Mouse (Mus musculus) hindbrain, embryonic 10.5 days (tissue): ENCODE results near the gene Lingo1. TPM values are rescaled to one million over a fixed set of nuclear protein-coding genes. Genes with fewer than 3 reads are reported as not detected.
A peak's percentile ranks its signal among the peaks of the same experiment; 100 is the strongest.

Source experiments
- DNase-seq: peaks from one replicate; pipeline ENCODE4 v3.0.0-alpha.2; 2017; ENCODE audit warnings: low spot score
- H3K27ac ChIP-seq: fragments of 300-500 bp; sonication (generic); 2 replicates; pipeline ENCODE4 v1.5.1; 2016; ENCODE audit warnings: mild to moderate bottlenecking, moderate library complexity
- H3K27me3 ChIP-seq: fragments of 300-500 bp; sonication (generic); 2 replicates; pipeline ENCODE4 v1.6.1; 2016; ENCODE audit warnings: mild to moderate bottlenecking; ENCODE audit not compliant: poor library complexity, insufficient read depth, severe bottlenecking
- H3K36me3 ChIP-seq: fragments of 300-500 bp; sonication (generic); 2 replicates; pipeline ENCODE4 v1.6.1; 2016; ENCODE audit warnings: mild to moderate bottlenecking, moderate library complexity
- H3K4me1 ChIP-seq: fragments of 300-500 bp; sonication (generic); replicated peaks from 2 replicates; pipeline ENCODE4 v1.6.1; 2016; ENCODE audit warnings: mild to moderate bottlenecking
- H3K4me3 ChIP-seq: fragments of 300-500 bp; sonication (generic); 2 replicates; pipeline ENCODE4 v1.5.1; 2016; ENCODE audit warnings: mild to moderate bottlenecking, moderate library complexity
- H3K9me3 ChIP-seq: fragments of 300-500 bp; sonication (generic); 2 replicates; pipeline ENCODE4 v1.6.1; 2016; ENCODE audit warnings: mild to moderate bottlenecking, moderate library complexity
- WGBS: fragments of 180-500 bp; shearing (Covaris S2); methylation state at CpG from one replicate; pipeline ENCODE4 v1.1.7; 2016; 5-methylcytosine and 5-hydroxymethylcytosine counted together
- polyA plus RNA-seq: library from polyadenylated mRNA; unstranded; fragments of >200 nt; fragmentation: Nextera tagmentation; extraction: Ambion mirVana; gene quantifications from 2 replicates; pipeline ENCODE4 v1.2.1, GENCODE M21; 2016

Lingo1 gene
- polyA plus RNA-seq, 1 experiment from 2014 or later: 9.9 TPM

- DNase-seq: no peak
- peaks cover 12% of the 10 kb centered on the region; the same call in 1 of the 2 replicates for H3K27me3 ChIP-seq
- no peak overlapping the region for H3K27ac ChIP-seq
- H3K4me3 ChIP-seq: no peak overlapping the region
- H3K36me3 ChIP-seq: no peaks in the 10 kb centered on the region
- H3K4me1 ChIP-seq: peaks cover 63% of the 10 kb centered on the region
- 53% methylated on average over 7 of the region's 7 CpGs for WGBS
- no peaks in the 10 kb centered on the region for H3K9me3 ChIP-seq
These were observed 212.2 kb downstream of the Lingo1 start for GRCm38 (mm10) chr9:56584043-56584424.

GRCm38 (mm10) chr9:56583139-56584042 is 212.9 kb downstream of the Lingo1 start:
- DNase-seq: no peak
- Histone ChIP-seq H3K27me3 (peaks cover 12% of the 10 kb centered on the region; the same call in 1 of the 2 replicates), H3K4me3 (no peak overlapping the region), H3K27ac (peak overlapping the region; percentile 51; the same call in 1 of the 2 replicates), H3K36me3 (no peaks in the 10 kb centered on the region), H3K9me3 (no peaks in the 10 kb centered on the region), H3K4me1 (peaks cover 63% of the 10 kb centered on the region)
- 58% methylated on average over 11 of the region's 11 CpGs for WGBS

GRCm38 (mm10) chr9:56582628-56583027 is 213.6 kb downstream of the Lingo1 start:
- DNase-seq: no peak
- no peak overlapping the region for H3K4me3 ChIP-seq
- 57% methylated on average over 8 of the region's 8 CpGs for WGBS
- no peaks in the 10 kb centered on the region for H3K36me3 ChIP-seq
- no peaks in the 10 kb centered on the region for H3K9me3 ChIP-seq
- H3K27ac ChIP-seq: peak overlapping the region; percentile 23; the same call in 1 of the 2 replicates
- H3K27me3 ChIP-seq: peaks cover 8% of the 10 kb centered on the region; the same call in 1 of the 2 replicates
- peaks cover 63% of the 10 kb centered on the region for H3K4me1 ChIP-seq

- Histone ChIP-seq H3K27me3 (peaks cover 8% of the 10 kb centered on the region; the same call in 1 of the 2 replicates), H3K9me3 (no peaks in the 10 kb centered on the region), H3K27ac (peak overlapping the region; percentile 50), H3K4me1 (peaks cover 72% of the 10 kb centered on the region), H3K36me3 (no peaks in the 10 kb centered on the region), H3K4me3 (no peak overlapping the region)
- no peak for DNase-seq
- WGBS: 41% methylated on average over 3 of the region's 3 CpGs
These were observed 214.6 kb downstream of the Lingo1 start for GRCm38 (mm10) chr9:56581700-56582099.

GRCm38 (mm10) chr9:56581016-56581415 is 215.3 kb downstream of the Lingo1 start:
- Histone ChIP-seq H3K27me3 (peaks cover 8% of the 10 kb centered on the region; the same call in 1 of the 2 replicates), H3K4me3 (no peak overlapping the region), H3K36me3 (no peaks in the 10 kb centered on the region), H3K4me1 (peaks cover 70% of the 10 kb centered on the region), H3K27ac (peak overlapping the region; percentile 69), H3K9me3 (no peaks in the 10 kb centered on the region)
- 63% methylated on average over 8 of the region's 8 CpGs for WGBS
- DNase-seq: peak; percentile 28

- Histone ChIP-seq H3K4me1 (peaks cover 60% of the 10 kb centered on the region), H3K9me3 (no peaks in the 10 kb centered on the region), H3K36me3 (no peaks in the 10 kb centered on the region), H3K27me3 (peaks cover 8% of the 10 kb centered on the region; the same call in 1 of the 2 replicates), H3K4me3 (no peak overlapping the region), H3K27ac (peak overlapping the region; percentile 69; the same call in 1 of the 2 replicates)
- DNase-seq: no peak
- 24% methylated on average over 4 of the region's 4 CpGs for WGBS
These were observed 216.2 kb downstream of the Lingo1 start for GRCm38 (mm10) chr9:56580101-56580500.

DNA sequence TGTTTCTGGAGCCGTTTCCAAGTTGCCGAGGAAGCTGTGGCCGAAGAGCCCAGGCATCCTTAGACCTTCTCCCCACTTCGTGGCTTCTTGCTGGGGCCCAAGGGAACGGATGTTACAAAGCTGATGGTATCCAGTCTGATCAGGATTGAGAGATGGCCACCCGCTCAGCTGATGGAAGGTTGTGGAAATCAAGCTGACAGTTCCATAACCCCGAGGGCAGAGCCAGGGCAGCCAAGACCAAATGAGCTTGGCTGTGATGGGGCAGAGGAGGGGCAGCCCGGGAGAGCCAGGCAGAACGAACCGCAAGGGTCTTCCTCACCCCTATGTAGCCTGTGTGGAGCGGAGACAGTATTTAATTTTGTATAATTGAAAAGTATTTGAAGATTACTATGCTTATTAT is 218.9 kb downstream of the Lingo1 start:
- WGBS: 62% methylated on average over 11 of the region's 11 CpGs
- Histone ChIP-seq H3K27me3 (peaks cover 4% of the 10 kb centered on the region; the same call in 1 of the 2 replicates), H3K36me3 (no peaks in the 10 kb centered on the region), H3K9me3 (no peaks in the 10 kb centered on the region), H3K4me1 (peaks cover 45% of the 10 kb centered on the region), H3K4me3 (no peak overlapping the region), H3K27ac (peak overlapping the region; percentile 30; the same call in 1 of the 2 replicates)
- DNase-seq: no peak

- no peak for DNase-seq
- Histone ChIP-seq H3K4me3 (no peak overlapping the region), H3K4me1 (peaks cover 18% of the 10 kb centered on the region), H3K9me3 (no peaks in the 10 kb centered on the region), H3K36me3 (no peaks in the 10 kb centered on the region), H3K27me3 (no peaks in the 10 kb centered on the region), H3K27ac (0 out of 2 replicates have a peak overlapping the region, but pooled peaks have one; percentile 35)
- WGBS: 69% methylated on average over 23 of the region's 23 CpGs
These were observed 223.5 kb downstream of the Lingo1 start for GRCm38 (mm10) chr9:56572534-56573479.

Other genes starting within 250 kb of the Lingo1 start
- 0.14 TPM in 1 of 2 replicates, not detected in the other for gene Odf3l1, start 68.2 kb upstream of the Lingo1 start, polyA plus RNA-seq
- gene Cspg4, start 68.6 kb upstream of the Lingo1 start, polyA plus RNA-seq: 1.9 and 2.0 TPM in 2 replicates
- gene Snx33, start 131.9 kb upstream of the Lingo1 start, polyA plus RNA-seq: 6.7 and 9.2 TPM in 2 replicates
- 66.8 and 67.9 TPM in 2 replicates for gene Imp3, start 141.0 kb upstream of the Lingo1 start, polyA plus RNA-seq
- gene Snupn, start 154.4 kb upstream of the Lingo1 start, polyA plus RNA-seq: 28.4 and 28.6 TPM in 2 replicates
- 20.5 and 21.4 TPM in 2 replicates for gene Ptpn9, start 198.5 kb upstream of the Lingo1 start, polyA plus RNA-seq